Mouse (Mus musculus) regulatory T cell (primary cell): ENCODE measurements at regions not wholly inside any gene's neighbourhood (a gene's known extent, or its start where the extent isn't known, plus 50 kb on each side); places are given as distances from the start of the nearest gene placed in this dataset.

Source experiments
- in situ Hi-C: fragments of 300-600 bp; cut with MboI, MseI; formaldehyde crosslinking; loops from one replicate; pipeline ENCODE4 v1.15.1; 2025; ENCODE audit warnings: high pct_unique_total_duplicates

- in situ Hi-C loops: no loop called here
These were observed 138.3 kb upstream of the Gm26897 start for GRCm38 (mm10) chr5:111595438-111595837.

GRCm38 (mm10) chr5:111597733-111598132 is 136.0 kb upstream of the Gm26897 start:
- in situ Hi-C loops: no loop called here

GRCm38 (mm10) chr5:111601711-111602521 is 131.8 kb upstream of the Gm26897 start:
- in situ Hi-C loops: no loop called here

- in situ Hi-C loops: no loop called here
These were observed 120.0 kb upstream of the Gm26897 start for GRCm38 (mm10) chr5:111613687-111614086.

- in situ Hi-C loops: no loop called here
These were observed 113.8 kb upstream of the Gm26897 start for GRCm38 (mm10) chr5:111619974-111620373.

GRCm38 (mm10) chr5:111620626-111621025 is 113.1 kb upstream of the Gm26897 start:
- in situ Hi-C loops: no loop called here

GRCm38 (mm10) chr5:111622481-111622880 is 111.2 kb upstream of the Gm26897 start:
- in situ Hi-C loops: no loop called here

- in situ Hi-C loops: no loop called here
These were observed 107.4 kb upstream of the Gm26897 start for GRCm38 (mm10) chr5:111626273-111626798.

GRCm38 (mm10) chr5:111630313-111630844 is 103.3 kb upstream of the Gm26897 start:
- in situ Hi-C loops: no loop called here

- in situ Hi-C loops: no loop called here
These were observed 102.1 kb upstream of the Gm26897 start for GRCm38 (mm10) chr5:111631572-111632161.

DNA sequence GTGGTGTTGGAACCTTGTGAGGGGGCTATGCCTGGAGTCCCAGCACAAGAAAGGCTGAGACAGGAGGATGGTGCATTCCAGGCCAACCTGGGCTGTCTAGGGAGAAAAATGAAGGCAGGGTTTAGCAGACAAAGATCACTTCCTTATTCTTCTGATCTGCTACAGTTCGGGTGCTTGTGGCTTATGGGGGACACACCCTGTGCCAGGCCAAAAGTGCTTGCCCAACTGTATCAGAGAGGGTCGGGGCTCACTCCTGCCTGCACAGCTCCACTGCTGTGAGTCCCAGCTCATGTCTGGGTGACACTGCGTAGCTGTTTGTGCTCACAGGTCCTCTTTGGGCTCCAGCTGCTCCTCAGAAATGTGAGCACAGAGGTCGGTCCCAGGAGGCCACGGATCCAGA is 98.6 kb upstream of the Gm26897 start:
- in situ Hi-C loops: no loop called here

DNA sequence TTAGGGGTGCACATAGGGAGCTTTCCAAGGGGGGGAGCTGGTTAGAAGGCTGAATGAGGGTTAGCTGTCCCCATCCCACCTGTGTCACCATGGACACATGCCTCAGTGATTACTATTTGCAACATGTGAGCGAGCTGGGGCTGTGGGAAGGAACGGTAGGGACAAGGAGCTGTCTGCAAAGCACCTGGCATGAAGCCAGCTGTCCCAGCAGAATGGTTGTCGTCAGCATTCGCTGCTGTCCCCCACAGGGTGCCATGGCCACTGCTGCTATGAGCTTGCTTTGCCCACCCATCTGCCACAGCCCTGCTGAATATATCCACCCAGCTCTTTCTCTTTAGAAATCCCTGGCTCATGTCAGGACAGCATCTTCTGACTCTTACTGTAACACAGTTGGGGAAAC is 96.8 kb upstream of the Gm26897 start:
- in situ Hi-C loops: no loop called here

DNA sequence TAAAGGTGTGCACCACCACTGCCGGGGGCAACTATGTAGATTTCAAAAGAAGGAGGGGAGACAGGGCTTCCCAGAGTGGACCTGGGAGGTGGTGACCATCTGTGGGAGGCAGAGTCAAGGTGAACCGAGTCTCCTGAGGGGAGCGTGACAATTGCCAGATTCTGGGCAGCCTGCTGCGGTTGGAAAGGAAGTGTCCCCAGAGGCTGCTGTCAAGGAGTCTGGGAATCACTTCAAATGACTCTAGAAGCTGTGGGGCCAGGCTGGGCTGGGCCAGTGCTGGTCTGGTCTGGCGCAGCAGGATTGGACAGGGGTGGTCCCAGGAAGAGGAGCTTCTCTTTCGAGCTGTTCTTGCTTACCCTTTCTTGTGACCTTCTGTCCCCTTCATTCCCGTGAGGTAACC is 95.4 kb upstream of the Gm26897 start:
- in situ Hi-C loops: no loop called here

GRCm38 (mm10) chr5:111639476-111640287 is 94.0 kb upstream of the Gm26897 start:
- in situ Hi-C loops: no loop called here

- in situ Hi-C loops: no loop called here
These were observed 92.7 kb upstream of the Gm26897 start for GRCm38 (mm10) chr5:111640976-111641375.

DNA sequence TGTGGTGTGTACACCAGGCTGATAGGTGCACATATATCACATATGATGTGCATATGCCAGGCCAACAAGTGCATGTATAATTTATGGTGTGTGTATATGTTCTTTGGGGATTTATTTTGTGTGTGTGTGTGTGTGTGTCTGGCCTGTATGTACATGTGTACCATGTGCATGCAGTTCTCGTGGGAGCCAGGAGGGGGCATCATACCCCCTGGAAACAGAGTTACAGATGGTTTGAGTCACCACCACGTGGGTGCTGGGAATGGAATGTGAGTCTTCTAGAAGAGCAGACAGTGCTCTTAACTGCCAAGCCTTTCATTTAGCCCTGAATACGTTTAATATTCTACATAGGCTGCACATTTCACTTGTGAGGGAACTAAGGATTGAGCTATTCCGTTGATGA is 92.0 kb upstream of the Gm26897 start:
- in situ Hi-C loops: no loop called here

- in situ Hi-C loops: no loop called here
These were observed 89.6 kb upstream of the Gm26897 start for GRCm38 (mm10) chr5:111644142-111644541.

- in situ Hi-C loops: no loop called here
These were observed 88.9 kb upstream of the Gm26897 start for GRCm38 (mm10) chr5:111644788-111645187.

DNA sequence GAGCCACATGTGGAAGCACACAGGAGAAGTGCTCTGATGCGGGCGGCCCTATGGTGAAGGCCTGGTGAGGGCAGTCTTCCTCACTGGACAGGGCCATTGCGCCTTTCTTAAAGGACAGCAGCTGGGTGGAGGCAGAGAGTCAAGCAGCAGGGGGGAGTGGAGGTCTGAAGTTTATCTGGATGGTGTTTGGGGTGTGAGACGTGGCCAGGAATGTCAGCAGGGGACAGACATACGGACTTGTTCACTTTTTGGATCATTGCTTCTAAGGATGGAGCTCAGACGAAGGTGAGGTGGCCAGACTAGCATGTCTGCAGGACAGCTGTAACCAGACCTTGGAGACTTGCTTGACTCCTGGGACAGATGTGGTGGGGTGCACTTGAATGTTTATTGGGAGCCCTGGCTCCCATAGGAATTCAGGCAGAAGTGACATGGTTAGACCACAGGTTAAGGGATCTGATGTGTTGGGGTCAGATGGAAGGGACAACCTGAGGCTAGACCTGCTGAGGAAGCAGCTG is 86.0 kb upstream of the Gm26897 start:
- in situ Hi-C loops: no loop called here

- in situ Hi-C loops: no loop called here
These were observed 85.2 kb upstream of the Gm26897 start for GRCm38 (mm10) chr5:111648481-111648880.

GRCm38 (mm10) chr5:111649012-111649411 is 84.7 kb upstream of the Gm26897 start:
- in situ Hi-C loops: no loop called here

- in situ Hi-C loops: no loop called here
These were observed 81.3 kb upstream of the Gm26897 start for GRCm38 (mm10) chr5:111652472-111652871.
